Mouse (Mus musculus): ENCODE data around the gene Rflna. TPM values are rescaled to one million over a fixed set of nuclear protein-coding genes. Genes with fewer than 3 reads are reported as not detected.

The Rflna gene
- polyA plus RNA-seq (2014; fragmentation: Nextera tagmentation; extraction: Ambion mirVana): 4.0 and 4.4 TPM in 2 replicates

- H3K9ac ChIP-seq (ENCODE audit: low read length): peak within 1 kb of the TSS; percentile 50
- H3K36me3 ChIP-seq (ENCODE audit: control insufficient read depth, insufficient read depth, low read length): no peaks in the 10 kb centered on the region
- no peaks in the 10 kb centered on the region for H3K9me3 ChIP-seq (ENCODE audit: control insufficient read depth, low read length)
- H3K4me3 ChIP-seq (ENCODE audit: low read depth, low read length): peak within 1 kb of the TSS; percentile 29
- H3K4me2 ChIP-seq: peak within 1 kb of the TSS; percentile 57
- H3K4me1 ChIP-seq (ENCODE audit: control insufficient read depth, insufficient read depth, low read length): peaks cover 16% of the 10 kb centered on the region
- DNase-seq (ENCODE audit: low spot score, missing footprints): peak; percentile 92
- no peak within 1 kb of the TSS for H3K27ac ChIP-seq (ENCODE audit: low read depth, low read length)
- WGBS: 2% methylated on average over 35 of the region's 41 CpGs
- ATAC-seq (ENCODE audit: low FRiP score): peak; percentile 76
- peaks cover 11% of the 10 kb centered on the region for H3K27me3 ChIP-seq (ENCODE audit: control insufficient read depth, insufficient read depth, low read length)
Measured at GRCm38 (mm10) chr5:125002969-125003872, at the start of gene Rflna. Rflna (plus strand) TSS chr5:125003221.

- DNase-seq (ENCODE audit: low spot score, missing footprints) (no peak), ATAC-seq (ENCODE audit: low FRiP score) (no peak)
- no peaks in the 10 kb centered on the region for H3K4me1 ChIP-seq (ENCODE audit: control insufficient read depth, insufficient read depth, low read length)
- no peak overlapping the region for H3K4me3 ChIP-seq (ENCODE audit: low read depth, low read length)
- H3K27me3 ChIP-seq (ENCODE audit: control insufficient read depth, insufficient read depth, low read length): no peaks in the 10 kb centered on the region
- no peak overlapping the region for H3K27ac ChIP-seq (ENCODE audit: low read depth, low read length)
- no peak overlapping the region for H3K4me2 ChIP-seq
- H3K9me3 ChIP-seq (ENCODE audit: control insufficient read depth, low read length): peaks cover 5% of the 10 kb centered on the region; the same call in 1 of the 2 replicates
- 85% methylated on average over 8 of the region's 8 CpGs for WGBS
- no peaks in the 10 kb centered on the region for H3K36me3 ChIP-seq (ENCODE audit: control insufficient read depth, insufficient read depth, low read length)
- H3K9ac ChIP-seq (ENCODE audit: low read length): no peak overlapping the region
Measured at GRCm38 (mm10) chr5:124954404-124955305, 48.4 kb upstream of the Rflna start.

GRCm38 (mm10) chr5:124957491-124957890, 45.5 kb upstream of the Rflna start:
- no peak for ATAC-seq (ENCODE audit: low FRiP score)
- no peak overlapping the region for H3K4me2 ChIP-seq
- DNase-seq (ENCODE audit: low spot score, missing footprints): no peak
- H3K9ac ChIP-seq (ENCODE audit: low read length): no peak overlapping the region
- H3K4me3 ChIP-seq (ENCODE audit: low read depth, low read length): no peak overlapping the region
- 79% methylated on average over 5 of the region's 5 CpGs for WGBS
- H3K27ac ChIP-seq (ENCODE audit: low read depth, low read length): no peak overlapping the region
- peaks cover under 1% of the 10 kb centered on the region; the same call in 1 of the 2 replicates for H3K4me1 ChIP-seq (ENCODE audit: control insufficient read depth, insufficient read depth, low read length)
- peaks cover 5% of the 10 kb centered on the region; the same call in 1 of the 2 replicates for H3K9me3 ChIP-seq (ENCODE audit: control insufficient read depth, low read length)
- H3K27me3 ChIP-seq (ENCODE audit: control insufficient read depth, insufficient read depth, low read length): no peaks in the 10 kb centered on the region
- no peaks in the 10 kb centered on the region for H3K36me3 ChIP-seq (ENCODE audit: control insufficient read depth, insufficient read depth, low read length)

GRCm38 (mm10) chr5:124959099-124959498, 43.9 kb upstream of the Rflna start:
- no peak for DNase-seq (ENCODE audit: low spot score, missing footprints)
- WGBS: 97% methylated on average over 4 of the region's 4 CpGs
- no peaks in the 10 kb centered on the region for H3K36me3 ChIP-seq (ENCODE audit: control insufficient read depth, insufficient read depth, low read length)

GRCm38 (mm10) chr5:124960131-124960901, 42.7 kb upstream of the Rflna start:
- Histone ChIP-seq H3K36me3 (ENCODE audit: control insufficient read depth, insufficient read depth, low read length) (no peaks in the 10 kb centered on the region), H3K9me3 (ENCODE audit: control insufficient read depth, low read length) (peaks cover 5% of the 10 kb centered on the region; the same call in 1 of the 2 replicates), H3K4me3 (ENCODE audit: low read depth, low read length) (no peak overlapping the region), H3K27me3 (ENCODE audit: control insufficient read depth, insufficient read depth, low read length) (no peaks in the 10 kb centered on the region), H3K4me2 (no peak overlapping the region), H3K9ac (ENCODE audit: low read length) (no peak overlapping the region), H3K27ac (ENCODE audit: low read depth, low read length) (no peak overlapping the region; the same call in 1 of the 2 replicates), H3K4me1 (ENCODE audit: control insufficient read depth, insufficient read depth, low read length) (peaks cover 4% of the 10 kb centered on the region; the same call in 1 of the 2 replicates)
- WGBS: 58% methylated on average over 18 of the region's 18 CpGs
- ATAC-seq (ENCODE audit: low FRiP score): no peak
- peak; percentile 77 for DNase-seq (ENCODE audit: low spot score, missing footprints)

More at GRCm38 (mm10) chr5:124959099-124959498, 43.9 kb upstream of the Rflna start:
- Histone ChIP-seq H3K4me3 (ENCODE audit: low read depth, low read length) (no peak overlapping the region), H3K4me1 (ENCODE audit: control insufficient read depth, insufficient read depth, low read length) (peaks cover 4% of the 10 kb centered on the region; the same call in 1 of the 2 replicates), H3K27ac (ENCODE audit: low read depth, low read length) (no peak overlapping the region), H3K9ac (ENCODE audit: low read length) (no peak overlapping the region), H3K4me2 (no peak overlapping the region), H3K27me3 (ENCODE audit: control insufficient read depth, insufficient read depth, low read length) (no peaks in the 10 kb centered on the region), H3K9me3 (ENCODE audit: control insufficient read depth, low read length) (peaks cover 5% of the 10 kb centered on the region; the same call in 1 of the 2 replicates)
- no peak for ATAC-seq (ENCODE audit: low FRiP score)

- Histone ChIP-seq H3K9me3 (ENCODE audit: control insufficient read depth, low read length) (peaks cover 5% of the 10 kb centered on the region; the same call in 1 of the 2 replicates), H3K36me3 (ENCODE audit: control insufficient read depth, insufficient read depth, low read length) (no peaks in the 10 kb centered on the region), H3K4me3 (ENCODE audit: low read depth, low read length) (no peak overlapping the region), H3K9ac (ENCODE audit: low read length) (no peak overlapping the region), H3K4me1 (ENCODE audit: control insufficient read depth, insufficient read depth, low read length) (peaks cover 4% of the 10 kb centered on the region; the same call in 1 of the 2 replicates), H3K4me2 (no peak overlapping the region), H3K27ac (ENCODE audit: low read depth, low read length) (no peak overlapping the region), H3K27me3 (ENCODE audit: control insufficient read depth, insufficient read depth, low read length) (no peaks in the 10 kb centered on the region)
- peak; percentile 56 for DNase-seq (ENCODE audit: low spot score, missing footprints)
- ATAC-seq (ENCODE audit: low FRiP score): no peak
- WGBS: 91% methylated on average over 8 of the region's 8 CpGs
Measured at GRCm38 (mm10) chr5:124961433-124961832, 41.6 kb upstream of the Rflna start.

- no peak overlapping the region for H3K4me3 ChIP-seq (ENCODE audit: low read depth, low read length)
- no peak overlapping the region for H3K4me2 ChIP-seq
- no peak for DNase-seq (ENCODE audit: low spot score, missing footprints)
- H3K36me3 ChIP-seq (ENCODE audit: control insufficient read depth, insufficient read depth, low read length): no peaks in the 10 kb centered on the region
- no peak for ATAC-seq (ENCODE audit: low FRiP score)
- no peak overlapping the region for H3K27ac ChIP-seq (ENCODE audit: low read depth, low read length)
- H3K27me3 ChIP-seq (ENCODE audit: control insufficient read depth, insufficient read depth, low read length): no peaks in the 10 kb centered on the region
- H3K9ac ChIP-seq (ENCODE audit: low read length): no peak overlapping the region
- peaks cover 5% of the 10 kb centered on the region; the same call in 1 of the 2 replicates for H3K9me3 ChIP-seq (ENCODE audit: control insufficient read depth, low read length)
- peaks cover 4% of the 10 kb centered on the region; the same call in 1 of the 2 replicates for H3K4me1 ChIP-seq (ENCODE audit: control insufficient read depth, insufficient read depth, low read length)
- WGBS: 55% methylated on average over 7 of the region's 7 CpGs
Measured at GRCm38 (mm10) chr5:124962761-124963160, 40.3 kb upstream of the Rflna start.
